Mouse (Mus musculus): ENCODE results near the gene Itpr1. TPM values are rescaled to one million over a fixed set of nuclear protein-coding genes. Genes with fewer than 3 reads are reported as not detected.

The Itpr1 gene
- polyA plus RNA-seq, 1 experiment, result 64.6 TPM

DNA sequence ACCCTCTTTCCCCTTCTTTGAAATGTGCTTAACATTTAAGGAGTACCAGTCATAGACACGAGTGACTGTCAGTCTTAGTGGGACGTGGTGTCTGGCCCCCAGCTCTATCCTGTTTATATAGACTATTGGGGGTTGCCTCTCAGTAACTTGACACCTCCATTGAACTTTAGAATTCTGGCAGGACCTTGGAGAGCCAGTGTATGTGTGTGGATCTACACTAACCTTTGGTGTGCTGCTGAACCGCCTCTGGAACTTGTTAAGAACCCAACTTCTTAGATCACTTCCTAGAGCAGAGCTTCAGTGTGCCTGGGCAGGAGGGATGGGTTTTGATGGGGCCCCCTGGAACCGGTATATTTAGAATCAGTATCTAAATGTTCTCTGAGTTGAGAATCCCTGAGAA, 26.2 kb downstream of the Itpr1 start:
- DNase-seq (ENCODE audit: low spot score), result no peak

DNA sequence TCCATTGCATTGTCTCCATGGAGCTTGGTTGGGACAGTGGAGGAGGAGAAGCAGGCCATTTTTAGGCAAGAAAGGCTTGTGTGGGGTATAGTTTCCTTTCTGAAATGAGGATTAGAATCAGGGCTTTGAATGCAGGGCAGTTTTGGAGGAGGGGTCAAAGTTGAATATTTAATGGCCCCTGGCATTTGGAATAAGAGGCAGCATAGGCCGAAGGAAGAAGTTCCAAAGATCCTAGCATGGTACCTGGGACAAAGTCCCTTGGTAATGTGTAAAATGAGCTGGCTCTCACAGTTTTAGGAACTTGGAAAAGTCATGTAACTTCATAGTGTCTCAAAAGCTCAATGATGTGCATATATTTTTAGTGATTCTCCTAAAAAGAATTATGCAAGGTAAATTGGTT, 27.1 kb downstream of the Itpr1 start:
- DNase-seq (ENCODE audit: low spot score), result no peak

DNA sequence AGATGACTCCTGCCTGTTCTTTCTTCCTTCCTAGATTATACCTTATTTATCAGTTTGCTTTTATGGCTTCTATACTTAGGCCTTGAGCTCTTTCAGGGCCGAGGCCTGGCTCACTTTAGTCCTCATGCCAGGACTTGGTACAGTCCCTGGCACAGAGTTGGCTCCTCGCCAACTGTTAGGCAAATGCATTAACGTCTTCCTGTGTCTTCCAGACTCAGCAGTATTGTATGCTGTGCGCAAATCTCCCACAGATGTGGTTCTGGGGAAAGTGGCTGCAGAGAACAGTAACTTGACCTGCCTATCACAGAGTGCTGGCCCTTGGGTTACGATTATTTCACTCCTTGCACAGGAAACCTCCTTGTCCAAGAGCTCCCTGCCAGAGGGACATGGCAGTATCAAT, 27.9 kb downstream of the Itpr1 start:
- DNase-seq (ENCODE audit: low spot score), result no peak

DNA sequence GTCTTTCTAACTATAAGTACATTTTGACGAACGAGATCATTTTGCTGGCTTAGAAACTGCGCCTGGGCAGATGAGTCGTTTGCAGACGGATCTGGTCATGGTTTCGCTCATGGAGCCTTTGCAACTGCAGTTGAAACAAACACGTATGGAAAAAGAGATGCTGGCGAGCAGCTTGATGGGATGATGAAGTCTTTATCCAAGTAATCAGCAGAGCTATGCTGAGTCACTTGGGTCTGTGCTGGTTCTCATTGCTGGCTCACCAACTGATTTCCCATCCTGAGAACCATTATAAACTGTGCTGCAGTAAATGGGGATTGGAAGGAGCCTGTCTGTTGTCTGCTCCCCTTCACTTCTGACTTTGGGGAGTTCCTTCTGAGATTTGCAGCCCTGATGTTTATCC, 31.7 kb downstream of the Itpr1 start:
- DNase-seq (ENCODE audit: low spot score), result no peak

DNA sequence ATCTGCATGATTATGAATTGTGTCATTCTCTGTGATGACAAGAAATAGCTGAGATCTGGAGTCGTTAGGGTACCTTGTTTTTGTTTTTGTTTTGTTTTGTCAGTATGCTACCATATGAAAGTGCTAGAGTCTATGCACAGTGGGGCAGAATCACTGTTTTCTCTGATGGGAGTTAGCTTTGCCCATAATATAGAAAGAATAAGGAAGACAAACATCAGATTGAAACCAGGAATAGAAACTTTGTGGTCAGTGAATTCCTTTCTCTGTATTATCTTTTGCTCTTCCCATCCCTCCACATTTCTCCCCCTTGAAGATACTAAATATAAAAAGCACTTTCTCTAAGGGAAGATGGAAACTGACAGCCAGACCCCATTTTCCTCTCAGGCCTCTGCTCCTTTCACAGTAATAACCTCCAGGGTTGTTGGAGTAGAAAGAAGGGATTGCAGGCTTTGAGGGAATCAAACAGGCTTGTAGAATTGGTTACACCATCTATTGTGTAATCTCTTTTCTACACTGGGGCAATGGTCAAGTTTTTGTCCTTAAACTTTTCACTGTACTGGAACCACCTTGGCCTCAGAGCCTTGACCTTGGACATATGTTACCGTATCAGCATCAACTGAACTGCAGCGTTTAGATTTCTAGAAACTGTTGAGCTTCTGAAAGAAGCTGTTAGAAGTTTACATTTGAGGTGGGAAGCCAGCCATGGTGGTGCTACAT, 33.6 kb downstream of the Itpr1 start:
- DNase-seq (ENCODE audit: low spot score), result no peak

DNA sequence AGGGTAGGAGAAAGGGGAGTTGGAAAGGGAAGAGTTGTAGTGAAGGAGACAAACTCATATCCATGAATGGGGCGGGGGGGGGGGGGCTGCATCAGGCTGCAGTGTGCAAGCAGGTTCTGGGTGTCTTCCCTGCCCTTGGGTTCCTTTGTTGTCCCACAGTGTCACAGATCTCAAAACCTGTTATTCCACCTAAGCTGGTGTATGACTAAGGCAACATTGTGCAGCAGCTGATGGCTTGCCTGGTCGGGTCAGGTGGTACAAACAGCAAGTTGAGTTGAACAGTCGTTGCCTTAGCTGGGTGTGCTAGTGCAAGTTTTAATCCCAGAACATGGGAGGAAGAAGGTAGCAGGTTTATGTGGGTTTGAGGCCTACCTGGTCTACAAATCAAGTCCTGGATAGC, 34.3 kb downstream of the Itpr1 start:
- no peak for DNase-seq (ENCODE audit: low spot score)

DNA sequence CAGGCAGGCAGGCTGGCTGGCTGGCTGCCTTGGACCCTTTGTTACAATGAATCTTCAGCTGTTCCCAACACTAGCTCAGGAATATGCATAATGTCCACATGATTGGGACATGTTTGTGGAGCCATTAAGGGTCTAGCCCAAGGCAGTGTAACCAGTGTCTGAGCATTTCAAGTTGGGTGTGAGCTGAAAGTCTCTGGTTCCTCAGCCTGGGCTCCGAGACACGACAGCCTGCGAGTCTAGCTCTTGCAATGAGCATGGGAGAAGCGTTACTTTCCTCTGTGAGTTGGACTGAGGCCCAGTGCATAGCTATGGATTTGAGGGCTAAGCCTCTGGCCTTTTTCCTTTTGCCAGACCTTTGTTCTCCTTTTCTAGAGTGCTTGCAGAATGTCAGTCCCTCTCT, 35.6 kb downstream of the Itpr1 start:
- DNase-seq (ENCODE audit: low spot score), result no peak

DNA sequence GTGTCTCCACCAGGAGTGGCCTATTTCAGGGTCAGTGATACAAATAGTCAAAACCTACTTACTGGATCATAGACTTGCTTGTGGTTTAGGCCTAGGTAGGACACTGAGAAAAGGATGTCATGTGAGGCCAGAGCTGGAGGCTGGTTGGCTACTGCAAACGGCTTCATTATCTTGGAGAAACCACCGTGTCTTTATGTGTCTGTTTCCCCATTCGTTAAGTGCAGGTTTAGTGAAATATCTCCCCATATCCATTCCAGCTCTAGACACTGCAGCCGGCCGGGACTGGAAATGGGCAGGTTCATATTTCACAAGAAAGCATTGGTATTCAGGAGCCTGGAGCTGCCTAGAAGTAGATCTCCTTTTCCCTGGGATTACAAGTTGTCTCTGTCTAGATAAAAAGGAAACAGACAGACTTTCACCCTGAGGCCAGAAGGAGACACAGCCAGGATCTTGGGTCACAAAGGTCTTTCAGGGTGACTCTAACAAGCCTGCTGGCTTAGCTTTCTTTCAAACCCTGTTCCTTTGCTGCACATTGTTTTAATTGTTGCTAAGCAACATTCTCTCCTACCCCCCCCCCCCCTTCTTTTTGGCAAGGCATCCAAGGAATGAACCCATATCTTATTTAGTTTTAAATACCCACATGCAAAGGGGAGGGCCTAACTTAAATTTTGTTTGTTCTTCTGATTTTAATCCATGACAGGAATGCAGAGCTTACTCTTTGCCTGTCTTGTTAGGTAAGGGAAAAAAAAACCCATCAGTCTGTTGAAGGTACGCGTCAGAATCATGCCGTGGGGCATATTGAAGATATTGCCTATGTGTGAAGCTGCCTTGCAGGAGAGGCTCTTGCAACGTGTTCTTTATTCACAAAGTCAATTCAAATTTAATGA, 36.4 kb downstream of the Itpr1 start:
- no peak for DNase-seq (ENCODE audit: low spot score)

DNA sequence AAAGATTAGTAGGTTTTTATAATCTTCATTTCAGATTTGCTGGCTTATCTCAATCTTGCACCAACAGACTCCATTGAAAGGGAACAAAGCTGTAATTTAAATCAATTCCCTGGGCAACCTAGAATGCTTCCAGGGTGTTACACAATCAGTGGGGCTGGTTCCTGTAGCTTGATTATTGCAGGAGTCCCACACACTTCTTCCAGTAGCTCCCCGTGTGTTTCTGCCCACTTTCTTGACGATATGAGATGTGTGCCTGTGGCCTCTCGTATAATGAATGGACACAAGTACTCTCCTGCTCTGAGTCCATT, 37.0 kb downstream of the Itpr1 start:
- no peak for DNase-seq (ENCODE audit: low spot score)

DNA sequence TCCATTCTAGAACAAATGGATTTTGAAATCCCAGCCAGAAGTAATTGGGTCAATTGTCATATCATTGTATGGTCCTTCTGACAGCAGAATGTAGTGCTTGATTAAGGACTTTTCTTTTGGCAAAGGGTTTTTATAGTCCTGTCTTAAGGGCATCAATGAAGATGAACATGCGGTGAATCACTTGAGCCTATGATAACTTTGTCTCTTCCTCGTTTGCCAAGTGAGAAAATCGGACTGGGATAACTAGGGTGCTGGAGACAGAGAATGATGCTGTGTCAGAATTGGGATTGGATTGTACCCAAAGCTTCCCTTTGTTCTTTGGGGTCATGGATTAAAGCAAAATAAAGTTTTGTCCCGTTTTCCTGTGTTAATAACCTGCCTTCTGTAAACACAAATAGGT, 37.5 kb downstream of the Itpr1 start:
- DNase-seq (ENCODE audit: low spot score), result no peak

DNA sequence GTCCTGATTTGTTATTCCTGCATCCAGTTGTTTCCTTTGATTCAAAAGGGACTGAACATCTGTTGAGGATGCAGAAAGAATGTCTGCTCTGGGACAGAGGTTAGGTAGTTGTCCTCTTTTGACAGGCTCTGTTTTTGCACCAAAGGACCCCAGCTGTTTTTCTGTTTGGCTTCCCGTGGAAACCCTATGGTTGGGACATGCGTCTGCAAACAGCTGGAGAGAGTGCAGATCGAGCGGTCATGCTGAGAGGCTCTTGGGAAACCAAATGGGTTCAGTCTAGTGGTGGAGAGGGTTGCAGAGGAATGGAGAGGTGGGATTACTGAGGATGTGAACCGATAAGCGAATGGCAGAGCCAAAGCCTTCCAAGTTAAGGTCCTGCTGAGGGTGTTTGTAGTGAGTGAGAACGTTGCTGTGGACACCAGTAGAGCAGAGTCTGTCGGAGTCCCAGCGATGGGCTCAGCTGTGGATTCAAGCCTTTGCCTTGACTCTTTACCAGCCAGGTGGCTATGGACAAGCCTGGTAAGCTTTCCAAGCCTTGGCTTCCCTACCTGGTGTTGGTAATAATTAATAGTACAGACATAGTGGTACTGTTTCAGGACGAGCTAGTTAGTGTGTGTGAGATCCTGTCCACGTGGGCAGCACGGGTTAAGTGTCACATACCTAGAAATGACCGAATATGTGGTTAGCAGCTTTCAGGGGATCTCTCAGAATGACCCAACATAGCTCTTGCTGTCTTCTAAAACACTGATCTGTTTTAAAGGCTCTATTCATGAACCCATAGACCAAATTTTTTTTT, 39.9 kb downstream of the Itpr1 start:
- no peak for DNase-seq (ENCODE audit: low spot score)

DNA sequence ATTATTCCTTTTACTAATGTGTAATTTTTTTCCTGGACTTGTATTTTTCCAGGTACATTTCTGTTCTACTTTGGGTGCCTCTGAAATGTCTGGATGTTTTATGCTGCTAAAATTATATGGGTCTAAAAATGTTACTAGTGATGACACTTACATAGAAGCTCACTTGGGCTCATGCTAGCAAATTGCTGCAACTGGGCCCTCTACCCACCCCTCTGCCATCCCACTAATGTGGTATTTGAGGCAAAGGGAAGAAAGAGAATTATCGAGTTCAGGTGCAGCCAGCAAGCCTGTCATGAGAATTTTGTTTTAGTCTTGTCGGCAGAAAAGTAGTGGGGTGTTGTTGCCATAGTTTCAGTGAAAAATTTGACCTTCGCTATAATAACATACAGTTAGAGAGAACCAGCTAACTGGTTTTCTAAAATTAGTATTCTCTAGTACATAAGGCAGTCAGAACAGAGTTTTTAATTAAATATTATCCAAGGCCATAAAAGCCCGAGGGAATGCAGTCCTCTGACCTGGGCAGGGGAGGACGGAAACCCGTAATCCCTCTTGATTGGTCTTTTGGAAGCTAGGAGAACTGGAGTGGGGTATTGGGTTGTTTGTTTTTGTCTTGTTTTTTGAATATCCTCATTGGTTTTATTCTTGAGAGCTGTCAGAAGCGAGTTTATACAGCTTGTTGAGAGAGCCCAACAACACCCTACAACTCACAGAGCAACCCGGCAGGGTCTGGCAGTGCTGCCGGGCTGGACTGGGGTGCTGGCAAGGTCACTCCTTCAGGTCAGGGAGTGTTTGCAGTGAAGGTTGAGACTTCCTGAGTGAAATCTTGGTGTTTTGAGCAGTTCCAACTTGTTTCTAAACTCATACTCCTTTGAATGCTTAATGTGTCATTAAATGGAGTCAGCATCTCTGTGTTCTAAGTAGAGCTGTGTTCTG, 41.5 kb downstream of the Itpr1 start:
- DNase-seq (ENCODE audit: low spot score), result no peak

DNA sequence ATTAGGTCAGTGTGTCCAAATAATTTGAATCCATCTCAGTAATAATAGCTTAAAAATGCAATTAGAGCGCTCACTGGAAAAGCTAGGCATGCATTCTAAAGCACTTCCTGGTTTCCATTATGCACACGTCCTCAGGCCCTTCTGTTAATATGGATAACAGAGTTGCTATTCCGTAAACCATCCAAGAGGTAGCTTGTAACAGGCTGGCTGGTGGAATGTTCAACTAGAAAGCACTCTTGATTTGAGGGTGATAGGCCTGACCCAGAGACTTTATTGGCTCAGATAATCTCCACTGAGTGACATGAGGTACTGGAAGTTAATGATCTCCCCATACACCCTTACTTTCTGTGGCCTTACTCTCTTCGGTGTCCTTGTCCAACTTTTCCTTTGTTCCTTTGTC, 43.0 kb downstream of the Itpr1 start:
- DNase-seq (ENCODE audit: low spot score), result no peak

DNA sequence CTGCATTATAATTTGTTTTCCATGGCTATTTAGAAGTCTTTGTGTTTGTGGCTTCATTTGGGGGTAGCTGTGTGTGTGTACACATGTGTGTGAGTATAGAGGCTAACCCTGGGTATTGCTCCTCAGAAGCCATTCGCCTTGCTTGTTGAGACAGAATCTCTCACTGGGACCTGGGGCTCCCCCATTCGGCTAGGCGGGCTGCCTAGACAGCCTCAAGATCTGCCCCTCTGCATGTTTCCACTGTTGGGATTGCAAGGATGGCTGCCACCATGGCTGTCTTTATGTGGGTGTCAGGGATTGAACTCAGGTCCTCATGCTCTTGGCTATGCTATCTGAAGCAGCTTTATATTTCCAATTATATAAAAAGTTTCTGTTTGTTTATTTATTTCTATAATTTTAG, 44.3 kb downstream of the Itpr1 start:
- DNase-seq (ENCODE audit: low spot score), result no peak

DNA sequence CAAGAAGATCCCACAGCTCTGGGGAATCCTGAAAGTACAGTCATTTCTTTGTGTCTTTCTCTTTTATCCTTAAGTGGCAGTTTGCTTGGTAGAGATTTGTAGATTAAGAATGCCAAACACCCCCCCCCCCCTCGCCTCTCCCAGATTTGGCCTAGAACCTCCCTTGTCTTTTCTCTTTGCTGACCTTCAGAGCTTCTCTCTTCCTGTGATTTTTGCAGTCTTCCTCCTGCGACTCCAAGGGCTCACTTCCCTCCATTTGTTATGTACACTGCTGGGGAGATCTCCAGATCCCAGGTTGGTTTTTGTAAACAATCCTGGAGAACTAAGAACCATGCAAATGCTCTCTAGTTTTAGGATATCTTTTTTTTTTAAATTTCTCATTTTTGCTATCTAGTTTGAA, 45.7 kb downstream of the Itpr1 start:
- DNase-seq (ENCODE audit: low spot score), result no peak

DNA sequence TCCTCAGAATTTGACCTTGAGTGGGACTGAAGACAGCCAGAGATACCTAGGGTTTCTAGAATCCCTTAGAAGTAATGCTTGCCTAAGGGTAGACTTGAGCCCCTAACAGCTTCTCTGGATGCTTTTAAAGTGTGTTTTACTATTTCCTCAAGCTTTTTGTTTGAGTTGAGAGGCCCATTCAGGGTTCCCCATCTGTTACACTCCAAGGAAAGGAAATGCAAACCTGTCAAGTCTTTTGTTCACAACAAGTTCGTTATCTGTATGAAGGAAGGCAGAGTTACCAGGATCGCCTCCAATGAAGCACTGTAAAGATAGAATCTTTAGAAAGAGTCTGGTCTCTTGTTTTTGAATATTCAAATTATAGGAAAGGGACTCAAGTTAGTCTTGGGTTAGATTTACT, 46.8 kb downstream of the Itpr1 start:
- no peak for DNase-seq (ENCODE audit: low spot score)

DNA sequence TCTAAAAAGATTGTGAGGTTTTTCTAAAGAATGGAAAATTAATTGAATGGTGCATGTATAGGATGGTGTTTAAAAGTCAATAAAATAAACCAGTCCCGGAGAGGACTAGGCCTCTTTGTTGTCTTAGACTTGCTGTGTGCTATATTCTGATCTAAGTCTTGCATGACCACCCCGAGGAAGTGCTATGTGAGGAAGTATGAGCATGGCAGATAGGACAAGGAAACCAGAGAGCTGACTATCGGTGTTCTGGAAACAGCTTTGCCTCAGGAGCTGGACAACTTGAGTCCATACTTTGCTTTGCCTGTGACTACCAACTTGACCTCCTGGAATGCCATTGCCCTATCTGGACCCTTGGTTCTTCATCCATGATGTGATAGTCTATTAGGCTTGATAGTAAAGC, 48.6 kb downstream of the Itpr1 start:
- no peak for DNase-seq (ENCODE audit: low spot score)

DNA sequence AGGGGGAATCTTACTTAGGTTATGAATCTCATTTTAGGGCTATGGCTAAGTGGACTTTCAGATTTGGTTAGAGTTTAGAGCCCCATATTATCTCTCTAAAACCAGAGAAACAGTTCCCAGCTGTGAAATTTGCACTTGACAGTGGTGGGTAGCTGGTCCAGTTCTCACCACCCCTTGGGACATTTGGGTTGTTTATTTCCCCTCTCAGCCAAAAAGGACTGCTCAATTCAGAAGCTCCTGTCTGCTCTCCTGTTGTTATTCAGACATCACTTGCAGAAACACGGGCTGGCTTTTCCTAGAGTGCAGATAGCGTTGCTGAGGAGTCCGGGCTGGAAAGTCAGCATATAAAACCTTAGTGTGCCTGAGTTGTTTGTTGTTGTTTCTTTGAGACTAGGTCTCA, 51.3 kb downstream of the Itpr1 start:
- no peak for DNase-seq (ENCODE audit: low spot score)

DNA sequence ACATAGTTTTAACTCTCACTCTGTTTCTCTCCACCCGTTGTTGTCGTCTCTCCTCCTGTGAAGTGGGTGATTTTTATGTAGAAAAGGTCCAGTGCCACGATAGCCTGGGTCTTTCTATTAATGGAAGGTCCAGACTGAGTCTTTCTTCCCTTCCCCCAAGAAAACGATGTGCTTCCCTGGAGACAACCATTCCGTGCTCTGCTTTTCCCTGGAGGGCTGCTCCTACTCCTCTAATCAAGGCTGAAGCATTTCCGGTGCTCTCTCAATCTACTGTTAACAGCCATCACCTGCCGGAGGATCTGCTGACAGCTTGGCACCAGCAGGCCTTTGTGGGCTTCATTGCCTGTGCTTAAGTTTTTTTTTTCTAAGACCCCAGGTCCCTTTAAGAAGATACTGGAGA, 60.6 kb downstream of the Itpr1 start:
- no peak for DNase-seq (ENCODE audit: low spot score)

DNA sequence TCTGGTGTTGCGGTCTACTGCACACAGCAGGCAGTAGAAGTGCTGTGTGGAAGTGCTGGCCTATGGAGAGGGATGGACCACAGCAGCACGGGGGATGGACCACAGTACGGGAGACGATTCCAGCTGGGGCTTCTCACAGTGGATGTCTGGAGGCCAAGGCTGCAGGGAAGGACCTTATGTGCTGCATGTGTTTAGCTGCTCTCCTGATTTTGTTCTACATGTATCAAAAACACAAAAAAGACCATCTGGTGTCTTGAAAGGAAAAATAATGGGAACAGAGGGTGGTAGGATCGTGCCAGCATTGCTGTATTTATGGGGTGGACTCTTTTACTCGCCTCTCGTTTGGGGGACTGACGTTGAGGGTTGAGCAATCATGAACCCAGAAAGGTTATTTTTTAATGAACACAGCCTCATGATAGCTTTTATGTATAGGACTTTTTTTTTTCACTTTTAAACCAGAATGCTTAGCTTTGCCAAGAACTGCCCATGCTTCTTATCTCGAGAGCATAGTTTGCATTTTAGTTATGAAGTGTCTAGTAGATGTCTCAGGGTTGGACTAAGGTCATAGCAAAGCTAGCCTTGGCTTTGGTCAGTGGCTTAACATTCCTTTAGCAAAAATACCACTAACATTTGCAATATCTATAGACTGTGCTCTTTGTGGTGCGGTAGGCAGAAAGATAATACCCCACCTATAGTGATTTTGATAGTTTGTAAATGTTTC, 61.6 kb downstream of the Itpr1 start:
- no peak for DNase-seq (ENCODE audit: low spot score)

DNA sequence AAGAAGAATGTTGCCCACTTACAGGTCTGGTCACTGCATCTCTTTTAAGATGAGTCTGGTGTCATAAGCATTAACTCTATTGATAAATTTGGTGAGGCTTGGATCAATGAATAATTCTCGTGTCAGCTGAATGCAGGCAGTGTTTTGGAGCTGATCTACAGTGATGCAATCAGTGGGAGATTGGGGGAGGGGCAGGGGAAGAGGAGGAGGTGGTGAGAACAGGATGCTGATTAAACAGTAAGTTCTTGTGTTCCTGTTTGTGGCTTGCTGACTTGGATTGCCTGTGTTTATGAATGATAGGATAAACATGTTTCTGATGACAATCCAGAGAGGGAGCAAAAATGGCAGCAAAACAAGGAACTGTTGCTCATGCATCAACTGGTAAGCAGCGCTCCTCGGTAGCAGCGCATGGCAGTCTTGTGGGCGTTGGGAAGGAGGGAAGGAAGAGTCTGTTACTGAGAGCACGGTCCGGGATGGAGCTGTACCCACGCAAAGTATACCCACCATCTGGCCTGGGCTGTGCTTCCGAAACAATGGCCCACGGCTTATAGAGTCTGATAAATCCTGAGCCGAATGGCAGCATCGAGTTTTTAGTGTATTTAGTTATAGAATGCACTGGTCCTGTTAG, 64.1 kb downstream of the Itpr1 start:
- no peak for DNase-seq (ENCODE audit: low spot score)

All from urinary bladder, adult 2 months (tissue).